Mouse (Mus musculus) CD8-positive naive resting alpha-beta T cell, adult 57 days (primary cell): ENCODE measurements around the gene Gm1553. TPM values are rescaled to one million over a fixed set of nuclear protein-coding genes. Genes with fewer than 3 reads are reported as not detected.

Experiments used
- total RNA-seq: library from RNA; stranded (reverse); gene quantifications from one replicate; pipeline ENCODE4 v1.2.4, GENCODE M21; 2023

Gm1553 gene
- not detected for total RNA-seq

GRCm38 (mm10) chr10:82492518-82492917 is at the start of gene Gm1553:
Gm1553 (minus strand) TSS chr10:82492618.

Other genes with a start within 250 kb of the Gm1553 start
- not detected for gene 4932415D10Rik, start 176.0 kb downstream of the Gm1553 start, total RNA-seq
- gene Gm4924, start 138.4 kb downstream of the Gm1553 start, total RNA-seq = 9.0 TPM
- 15.7 TPM for gene 1190007I07Rik, start 130.6 kb upstream of the Gm1553 start, total RNA-seq
- 94.5 TPM for gene Tdg, start 137.2 kb upstream of the Gm1553 start, total RNA-seq
- 1.1 TPM for gene Glt8d2, start 198.0 kb upstream of the Gm1553 start, total RNA-seq
- gene Hcfc2, start 203.5 kb upstream of the Gm1553 start, total RNA-seq = 19.6 TPM